Mouse (Mus musculus) right cerebral cortex, adult 2 months (tissue): ENCODE measurements at regions not wholly inside any gene's neighbourhood (a gene's known extent, or its start where the extent isn't known, plus 50 kb on each side); places are given as distances from the start of the nearest gene placed in this dataset.
A peak's percentile ranks its signal among the peaks of the same experiment; 100 is the strongest.

Experiments
- DNase-seq, 2 experiments: peaks; one replicate each; pipeline ENCODE4 v3.0.0; 2021 to 2022; ENCODE audit warnings: low spot score in 2 of 2

- no peak for DNase-seq
Measured at GRCm38 (mm10) chr8:103270035-103270434, 484.6 kb upstream of the Cdh11 start.

GRCm38 (mm10) chr8:103270815-103271553, 485.5 kb upstream of the Cdh11 start:
- DNase-seq = no peak

- DNase-seq = peak; percentile 8 to 15
Measured at GRCm38 (mm10) chr8:103272305-103273079, 487.1 kb upstream of the Cdh11 start.

GRCm38 (mm10) chr8:103273476-103273875, 488.0 kb upstream of the Cdh11 start:
- no peak for DNase-seq

GRCm38 (mm10) chr8:103281801-103282200, 496.4 kb upstream of the Cdh11 start:
- DNase-seq = no peak

GRCm38 (mm10) chr8:103288561-103288974, 503.1 kb upstream of the Cdh11 start:
- DNase-seq = peak; percentile 41 to 57

- no peak for DNase-seq
Measured at GRCm38 (mm10) chr8:103292896-103293295, 507.5 kb upstream of the Cdh11 start.

- no peak for DNase-seq
Measured at GRCm38 (mm10) chr8:103306476-103307183, 521.2 kb upstream of the Cdh11 start.

- DNase-seq = no peak
Measured at GRCm38 (mm10) chr8:103313576-103313975, 528.1 kb upstream of the Cdh11 start.

- no peak for DNase-seq
Measured at GRCm38 (mm10) chr8:103314279-103315022, 529.0 kb upstream of the Cdh11 start.

- DNase-seq = no peak
Measured at GRCm38 (mm10) chr8:103315742-103316141, 530.3 kb upstream of the Cdh11 start.

- no peak for DNase-seq
Measured at GRCm38 (mm10) chr8:103316691-103317091, 531.2 kb upstream of the Cdh11 start.

GRCm38 (mm10) chr8:103317149-103317725, 531.8 kb upstream of the Cdh11 start:
- no peak for DNase-seq

- DNase-seq = no peak
Measured at GRCm38 (mm10) chr8:103324016-103324665, 538.7 kb upstream of the Cdh11 start.

GRCm38 (mm10) chr8:103331415-103331814, 546.0 kb upstream of the Cdh11 start:
- DNase-seq = no peak

GRCm38 (mm10) chr8:103337314-103337713, 551.9 kb upstream of the Cdh11 start:
- DNase-seq = no peak

- DNase-seq = no peak
Measured at GRCm38 (mm10) chr8:103339042-103339441, 553.6 kb upstream of the Cdh11 start.

- DNase-seq = no peak
Measured at GRCm38 (mm10) chr8:103339951-103340350, 554.5 kb upstream of the Cdh11 start.

GRCm38 (mm10) chr8:103343891-103344290, 558.4 kb upstream of the Cdh11 start:
- no peak for DNase-seq

GRCm38 (mm10) chr8:103344871-103345270, 559.4 kb upstream of the Cdh11 start:
- no peak for DNase-seq
